Mouse (Mus musculus) neural tube, embryonic 11.5 days (tissue): ENCODE measurements at regions not wholly inside any gene's neighbourhood (a gene's known extent, or its start where the extent isn't known, plus 50 kb on each side); places are given as distances from the start of the nearest gene placed in this dataset.
"Not testable (repeated sequence)": the region's sequence is repeated elsewhere in the genome, so short reads cannot be mapped to it uniquely, and the experiment has no call there.

ENCODE experiments used
- ATAC-seq: fragments of 200-750 bp; cut with Nextera tagmentation; 2 replicates; pipeline ENCODE4 v1.8.0; 2017; ENCODE audit warnings: moderate number of reproducible peaks, mild to moderate bottlenecking, moderate TSS enrichment, moderate library complexity; ENCODE audit not compliant: insufficient read depth, low FRiP score, low TSS enrichment
- DNase-seq: peaks from one replicate; pipeline ENCODE4 v3.0.0-alpha.2; 2015; ENCODE audit warnings: low spot score
- H3K27ac ChIP-seq: fragments of 300-500 bp; sonication (generic); 2 replicates; pipeline ENCODE4 v1.5.1; 2014; ENCODE audit warnings: low read depth, mild to moderate bottlenecking, low read length
- H3K27me3 ChIP-seq: fragments of 300-500 bp; sonication (generic); 2 replicates; pipeline ENCODE4 v1.6.1; 2014; ENCODE audit warnings: mild to moderate bottlenecking, low read length, mixed read lengths; ENCODE audit not compliant: control insufficient read depth, insufficient read depth
- H3K36me3 ChIP-seq: fragments of 300-500 bp; sonication (generic); 2 replicates; pipeline ENCODE4 v1.6.1; 2014; ENCODE audit warnings: mild to moderate bottlenecking, low read length, moderate library complexity, mixed read lengths; ENCODE audit not compliant: control insufficient read depth, insufficient read depth
- H3K4me1 ChIP-seq: fragments of 300-500 bp; sonication (generic); 2 replicates; pipeline ENCODE4 v1.6.1; 2014; ENCODE audit warnings: low read length, mixed read lengths; ENCODE audit not compliant: control insufficient read depth, insufficient read depth
- H3K4me2 ChIP-seq: fragments of 300-500 bp; sonication (generic); 2 replicates; pipeline ENCODE4 v1.6.1; 2014; ENCODE audit warnings: low read depth, mild to moderate bottlenecking, moderate library complexity
- H3K4me3 ChIP-seq: fragments of 300-500 bp; sonication (generic); 2 replicates; pipeline ENCODE4 v1.5.1; 2014; ENCODE audit warnings: low read depth, low read length
- H3K9ac ChIP-seq: fragments of 300-500 bp; sonication (generic); 2 replicates; pipeline ENCODE4 v1.6.1; 2014; ENCODE audit warnings: mild to moderate bottlenecking, low read length
- H3K9me3 ChIP-seq: fragments of 300-500 bp; sonication (generic); 2 replicates; pipeline ENCODE4 v1.6.1; 2016; ENCODE audit warnings: low read length; ENCODE audit not compliant: control insufficient read depth
- WGBS: fragments of 180-500 bp; shearing (Covaris S2); extraction: QIAGEN DNeasy Blood & Tissue Kit; methylation state at CpG from one replicate; pipeline ENCODE4 v1.1.7; 2014; 5-methylcytosine and 5-hydroxymethylcytosine counted together

DNA sequence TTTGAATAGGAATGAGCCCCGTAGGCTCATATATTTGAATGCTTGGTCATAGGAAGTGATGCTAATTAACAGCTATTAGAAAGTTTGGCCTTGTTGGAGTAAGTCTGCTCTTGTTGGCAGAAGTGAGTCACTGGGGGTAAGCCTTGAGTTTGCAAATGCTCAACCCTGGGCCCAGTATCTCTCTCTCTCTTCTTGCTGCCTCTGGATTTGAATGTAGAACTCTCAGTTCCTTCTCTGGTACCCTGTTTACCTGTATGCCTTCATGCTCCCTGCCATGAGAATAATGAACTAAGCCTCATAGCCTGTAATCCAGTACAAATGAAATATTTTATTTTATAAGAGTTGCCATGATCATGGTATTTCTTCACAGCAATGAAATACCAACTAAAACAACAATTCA lies 308.4 kb upstream of the Tbl1xr1 start:
- Histone ChIP-seq H3K4me3 (no peak overlapping the region), H3K9ac (no peak overlapping the region), H3K36me3 (no peaks in the 10 kb centered on the region), H3K9me3 (no peaks in the 10 kb centered on the region), H3K27me3 (no peaks in the 10 kb centered on the region), H3K27ac (no peak overlapping the region), H3K4me2 (no peak overlapping the region), H3K4me1 (no peaks in the 10 kb centered on the region)
- ATAC-seq (no peak), DNase-seq (no peak)
- WGBS: 88% methylated on average over 1 of the region's 1 CpGs

DNA sequence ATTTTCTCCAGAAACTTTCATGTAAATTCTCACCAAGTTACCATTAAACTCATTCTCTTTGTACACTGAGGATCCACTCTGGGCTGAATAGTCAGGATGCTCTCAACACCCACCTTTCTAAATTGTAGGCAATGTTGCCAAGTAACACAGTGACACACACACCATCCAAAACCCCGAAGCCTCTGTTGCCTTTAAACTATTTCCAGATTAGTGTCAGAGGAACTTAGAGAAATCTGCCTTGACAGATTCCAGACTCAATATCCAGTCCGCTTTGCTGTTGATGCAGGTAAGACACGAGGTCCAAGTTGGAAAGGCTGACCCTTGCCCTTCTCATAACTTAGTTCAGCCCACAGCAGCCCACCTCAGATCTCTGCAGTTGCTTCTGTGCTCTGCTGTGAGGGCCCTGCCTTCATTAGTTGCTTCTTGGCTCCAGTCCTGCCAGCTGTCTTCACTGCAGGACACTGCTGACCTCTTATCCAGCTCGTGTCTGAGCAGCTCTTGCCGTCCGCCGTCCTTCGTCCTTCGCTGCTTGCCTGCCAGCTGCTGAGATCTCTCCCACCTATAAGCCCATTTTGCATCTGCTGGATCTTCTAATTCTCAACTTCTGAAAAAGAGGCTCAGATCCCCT lies 306.4 kb upstream of the Tbl1xr1 start:
- Histone ChIP-seq H3K9me3 (no peaks in the 10 kb centered on the region), H3K4me3 (no peak overlapping the region), H3K4me2 (no peak overlapping the region), H3K27ac (no peak overlapping the region), H3K9ac (no peak overlapping the region), H3K36me3 (no peaks in the 10 kb centered on the region), H3K27me3 (no peaks in the 10 kb centered on the region), H3K4me1 (no peaks in the 10 kb centered on the region)
- DNase-seq (no peak), ATAC-seq (no peak)
- 64% methylated on average over 9 of the region's 9 CpGs for whole genome bisulfite sequencing

DNA sequence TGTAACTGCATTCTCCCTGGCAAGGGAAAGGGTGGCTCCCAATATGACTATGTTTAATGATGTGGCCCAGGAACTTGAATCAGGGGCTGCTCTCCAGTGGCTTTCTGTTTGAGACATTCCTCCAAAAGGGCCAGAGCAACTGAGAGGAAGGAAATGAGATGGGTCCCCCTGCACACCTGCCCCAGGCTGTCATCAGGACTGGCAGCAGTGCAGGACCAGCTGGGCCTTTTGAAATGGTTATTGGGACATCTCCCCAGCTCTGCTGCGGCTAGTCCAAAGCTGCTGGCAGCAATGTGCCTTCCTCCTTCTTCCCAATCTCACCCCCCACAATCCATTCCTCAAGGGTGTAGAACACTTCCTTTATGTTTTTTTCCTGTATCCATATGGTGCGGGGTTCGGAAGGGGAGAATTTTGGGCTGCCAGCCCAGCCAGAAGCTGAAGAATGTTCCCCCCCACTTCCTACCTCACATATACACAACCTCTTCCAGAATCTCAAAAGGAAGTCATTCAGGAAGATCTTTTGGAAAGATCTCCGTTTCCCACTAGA lies 304.6 kb upstream of the Tbl1xr1 start:
- Histone ChIP-seq H3K36me3 (no peaks in the 10 kb centered on the region), H3K27me3 (no peaks in the 10 kb centered on the region), H3K4me1 (no peaks in the 10 kb centered on the region), H3K4me3 (no peak overlapping the region), H3K9ac (no peak overlapping the region), H3K4me2 (no peak overlapping the region), H3K27ac (no peak overlapping the region), H3K9me3 (no peaks in the 10 kb centered on the region)
- DNase-seq (no peak), ATAC-seq (no peak)
- WGBS: 85% methylated on average over 4 of the region's 4 CpGs

DNA sequence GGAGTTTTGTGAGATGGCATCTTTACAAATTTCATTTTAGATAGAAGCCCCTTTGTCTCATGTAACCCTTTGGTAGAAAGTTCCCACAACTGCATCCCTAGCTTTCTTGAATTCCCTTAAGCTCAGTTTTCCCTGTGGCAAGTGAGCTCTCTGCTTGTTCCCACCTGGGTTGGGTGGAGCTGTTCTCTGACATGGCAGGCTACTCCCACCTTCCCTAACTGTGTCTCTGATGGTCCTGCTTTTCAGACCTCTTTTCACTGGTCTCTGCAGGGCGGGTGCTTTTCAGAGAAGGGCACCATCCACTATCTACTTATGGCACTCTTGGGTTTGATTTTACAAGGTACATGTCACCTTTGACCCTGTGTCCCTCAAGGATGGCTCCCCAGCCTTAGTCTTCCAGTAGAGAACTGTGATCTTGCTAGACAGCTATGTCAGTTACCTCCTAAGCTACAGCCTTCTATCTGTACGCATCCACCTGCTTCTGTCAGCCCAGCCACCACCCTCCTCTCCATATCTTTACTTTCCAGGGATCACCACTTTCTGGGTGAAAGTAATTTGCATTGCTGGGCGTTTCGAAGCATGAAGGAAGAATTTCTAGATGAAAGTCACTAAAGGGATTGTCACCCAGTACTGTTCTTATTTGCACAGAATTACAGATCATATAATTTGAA lies 302.1 kb upstream of the Tbl1xr1 start:
- H3K27me3 ChIP-seq: no peaks in the 10 kb centered on the region
- no peaks in the 10 kb centered on the region for H3K9me3 ChIP-seq
- no peak overlapping the region for H3K4me3 ChIP-seq
- H3K36me3 ChIP-seq: no peaks in the 10 kb centered on the region
- H3K4me1 ChIP-seq: no peaks in the 10 kb centered on the region
- H3K27ac ChIP-seq: no peak overlapping the region
- ATAC-seq (no peak), DNase-seq (no peak)
- no peak overlapping the region for H3K9ac ChIP-seq
- 84% methylated on average over 4 of the region's 4 CpGs for WGBS
- no peak overlapping the region for H3K4me2 ChIP-seq

DNA sequence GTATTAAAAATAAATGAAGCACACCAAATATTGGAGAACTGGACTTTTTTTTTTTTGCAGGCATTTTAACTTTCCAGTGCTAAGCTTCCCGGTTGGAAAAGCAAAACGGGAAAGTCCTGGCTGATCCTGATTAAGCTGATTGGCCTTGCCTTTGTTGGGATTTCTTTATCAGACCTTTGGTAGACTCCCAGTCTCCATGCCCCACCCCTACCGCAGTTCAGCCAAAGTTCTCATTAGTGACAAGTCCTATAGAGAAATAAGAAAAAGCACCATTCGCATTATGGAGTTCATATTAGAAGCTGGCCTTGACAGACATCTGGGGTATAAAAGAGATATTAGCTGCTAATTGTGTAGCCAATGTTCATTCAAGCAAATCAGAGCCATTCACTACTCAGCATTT lies 297.7 kb upstream of the Tbl1xr1 start:
- Histone ChIP-seq H3K9ac (no peak overlapping the region), H3K4me3 (no peak overlapping the region), H3K4me1 (no peaks in the 10 kb centered on the region), H3K36me3 (no peaks in the 10 kb centered on the region), H3K9me3 (no peaks in the 10 kb centered on the region), H3K27me3 (no peaks in the 10 kb centered on the region), H3K4me2 (no peak overlapping the region), H3K27ac (no peak overlapping the region)
- DNase-seq (no peak), ATAC-seq (no peak)
- WGBS: 86% methylated on average over 4 of the region's 4 CpGs

DNA sequence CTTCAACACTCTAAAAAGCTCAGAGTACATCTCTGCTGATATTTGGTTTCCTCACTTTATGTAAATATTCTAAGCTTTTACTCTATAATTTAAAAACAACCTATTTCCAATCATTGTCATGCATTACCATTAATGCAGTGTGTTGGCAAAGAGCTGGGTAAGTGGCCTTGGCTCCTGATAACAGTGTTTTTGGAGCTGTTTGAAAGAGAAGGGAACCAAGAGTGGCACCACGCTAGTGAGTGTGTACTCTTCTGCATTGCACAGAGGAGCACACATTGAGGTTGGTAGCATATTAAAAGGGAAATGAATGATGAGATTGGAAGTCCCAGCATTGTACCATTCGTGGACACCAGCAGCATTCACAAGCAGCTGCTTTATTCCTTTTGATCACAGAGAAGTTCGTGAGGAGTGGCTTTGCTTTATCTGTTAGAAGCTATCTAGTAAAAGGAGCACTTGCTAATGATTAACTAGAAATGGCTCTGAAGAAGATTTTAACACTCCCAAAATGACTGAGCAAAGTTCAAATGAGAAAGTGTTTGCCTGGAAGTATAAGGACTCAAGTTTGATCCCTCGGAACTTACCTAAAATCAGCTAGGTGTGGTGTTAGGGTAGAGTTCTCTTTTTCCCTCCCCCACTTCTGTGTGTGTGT lies 284.3 kb upstream of the Tbl1xr1 start:
- H3K4me3 ChIP-seq: no peak overlapping the region
- no peak overlapping the region for H3K27ac ChIP-seq
- H3K4me1 ChIP-seq: no peaks in the 10 kb centered on the region
- 57% methylated on average over 4 of the region's 4 CpGs for WGBS
- no peak overlapping the region for H3K4me2 ChIP-seq
- DNase-seq (no peak), ATAC-seq (no peak)
- H3K9ac ChIP-seq: no peak overlapping the region
- H3K27me3 ChIP-seq: no peaks in the 10 kb centered on the region
- no peaks in the 10 kb centered on the region for H3K9me3 ChIP-seq
- no peaks in the 10 kb centered on the region for H3K36me3 ChIP-seq

DNA sequence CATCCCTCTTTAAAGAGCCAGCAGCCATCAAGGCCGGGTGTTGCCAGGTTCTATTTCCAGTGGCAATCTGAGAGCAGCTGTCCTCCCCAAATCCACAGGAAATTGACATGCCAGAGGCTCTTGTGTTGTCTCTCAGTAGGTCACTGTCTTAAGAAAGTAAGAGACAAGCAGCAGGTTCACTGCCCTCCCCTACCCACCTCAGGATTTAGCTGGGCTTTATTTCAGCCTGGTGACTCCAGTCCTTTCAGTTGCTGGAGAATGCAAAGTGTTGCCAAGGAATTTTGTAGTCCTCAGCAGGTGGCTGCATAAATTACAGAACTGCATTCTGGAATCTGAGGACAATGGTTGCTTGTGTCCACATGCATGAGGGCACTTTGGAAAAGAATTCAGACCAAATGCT lies 278.3 kb upstream of the Tbl1xr1 start:
- H3K9me3 ChIP-seq: no peaks in the 10 kb centered on the region
- no peak overlapping the region for H3K4me2 ChIP-seq
- ATAC-seq (peak; percentile 83), DNase-seq (peak; percentile 50)
- no peaks in the 10 kb centered on the region for H3K27me3 ChIP-seq
- H3K9ac ChIP-seq: no peak overlapping the region
- H3K4me3 ChIP-seq: no peak overlapping the region
- H3K4me1 ChIP-seq: peaks cover 4% of the 10 kb centered on the region; the same call in 1 of the 2 replicates
- WGBS: 25% methylated on average over 1 of the region's 1 CpGs
- no peaks in the 10 kb centered on the region for H3K36me3 ChIP-seq
- H3K27ac ChIP-seq: no peak overlapping the region

DNA sequence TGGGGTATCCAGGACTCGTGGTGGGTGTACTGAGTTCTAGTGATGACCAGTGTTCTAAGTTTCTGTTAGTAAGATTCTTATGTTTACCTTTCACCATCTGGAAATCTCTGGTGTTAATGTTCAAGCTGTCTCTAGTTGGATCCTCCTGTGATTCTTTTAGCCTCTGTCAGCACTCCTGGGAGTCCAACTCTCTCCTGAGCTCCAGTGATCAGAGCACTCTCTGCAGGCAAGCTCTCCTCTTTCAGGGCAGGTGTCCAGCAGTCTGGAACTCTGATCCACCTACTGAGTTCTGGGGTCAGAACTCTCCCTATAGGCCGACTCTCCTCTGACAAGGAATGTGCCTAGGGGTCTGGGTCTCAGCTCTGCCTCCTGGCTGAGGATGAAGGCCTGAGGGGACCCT lies 272.6 kb upstream of the Tbl1xr1 start:
- not testable (repeated sequence) for DNase-seq, H3K9ac ChIP-seq, H3K27ac ChIP-seq, H3K4me3 ChIP-seq, ATAC-seq, H3K4me1 ChIP-seq, H3K36me3 ChIP-seq, H3K27me3 ChIP-seq, H3K4me2 ChIP-seq, H3K9me3 ChIP-seq
- 80% methylated on average over 2 of the region's 2 CpGs for WGBS
